Mouse (Mus musculus): ENCODE data around the gene Sytl1.

DNA sequence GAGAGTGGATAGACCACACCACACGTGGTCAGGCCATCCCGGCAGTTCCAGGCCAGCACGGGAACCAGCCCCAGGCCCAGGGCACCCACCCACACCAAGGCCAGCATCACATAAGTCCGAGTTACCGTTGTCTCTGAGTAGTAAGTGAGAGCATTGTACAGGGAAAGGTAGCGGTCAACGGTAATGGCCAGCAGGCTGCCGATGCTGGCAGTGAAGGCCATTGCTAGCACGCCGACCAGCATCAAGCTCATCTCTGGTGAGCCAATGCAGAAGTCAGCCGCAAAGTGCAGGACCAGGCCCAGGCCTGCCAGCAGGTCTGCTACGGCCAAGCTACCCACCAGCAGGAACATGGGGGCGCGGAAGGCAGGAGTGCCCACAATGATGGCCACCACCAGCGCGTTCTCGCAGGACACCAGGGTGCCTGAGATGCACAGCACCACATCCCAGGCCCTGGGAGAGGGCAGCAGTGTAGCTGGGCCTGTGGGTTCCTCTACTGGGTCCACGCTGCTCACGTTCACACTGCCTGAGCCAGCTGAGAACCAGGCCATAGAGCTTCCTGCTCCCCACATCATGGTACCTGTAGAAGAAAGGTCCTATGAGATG lies 52.0 kb downstream of the Sytl1 start:
- TF ChIP-seq POLR2A (IDR thresholded peaks at IDR 0.05; ENCODE audit: control insufficient read depth, extremely low read depth, insufficient read depth, low read length, poor library complexity) = no peak
- no peak for TF ChIP-seq CTCF (IDR thresholded peaks at IDR 0.05; ENCODE audit: borderline replicate concordance, control insufficient read depth, extremely low read depth, insufficient read depth, low read length, poor library complexity)

Data from thymus, adult 2 months (tissue).